Mouse (Mus musculus): ENCODE data around the gene Uqcr11. TPM values are rescaled to one million over a fixed set of nuclear protein-coding genes. Genes with fewer than 3 reads are reported as not detected.
A peak's percentile ranks its signal among the peaks of the same experiment; 100 is the strongest.

Gene Uqcr11
- polyA plus RNA-seq, 1 experiment = 1,545 TPM

DNA sequence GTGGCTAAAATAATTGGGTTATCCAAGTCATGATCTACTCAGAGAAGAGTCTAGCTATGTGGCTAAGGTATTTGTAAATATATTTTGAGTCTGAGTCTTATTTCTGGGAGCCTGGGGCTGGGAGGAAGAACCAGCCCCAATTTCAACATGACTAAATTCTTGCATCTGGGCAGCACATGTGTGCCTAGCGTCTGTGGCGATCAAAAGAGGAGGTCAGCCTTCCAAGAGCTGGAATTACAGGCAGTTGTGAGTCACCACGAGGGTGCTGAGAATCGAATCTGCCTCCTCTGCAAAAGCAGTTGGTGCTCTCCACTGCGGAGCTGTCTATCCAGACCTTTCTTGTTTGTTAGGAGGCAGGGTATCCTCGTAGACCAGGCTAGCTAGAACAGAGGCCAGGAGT, 40.9 kb downstream of the Uqcr11 start:
- no peak for TF ChIP-seq CTCF (IDR thresholded peaks at IDR 0.05; ENCODE audit: borderline replicate concordance, insufficient read depth, low read depth, low read length)
- WGBS = 67% methylated on average over 6 of the region's 6 CpGs

DNA sequence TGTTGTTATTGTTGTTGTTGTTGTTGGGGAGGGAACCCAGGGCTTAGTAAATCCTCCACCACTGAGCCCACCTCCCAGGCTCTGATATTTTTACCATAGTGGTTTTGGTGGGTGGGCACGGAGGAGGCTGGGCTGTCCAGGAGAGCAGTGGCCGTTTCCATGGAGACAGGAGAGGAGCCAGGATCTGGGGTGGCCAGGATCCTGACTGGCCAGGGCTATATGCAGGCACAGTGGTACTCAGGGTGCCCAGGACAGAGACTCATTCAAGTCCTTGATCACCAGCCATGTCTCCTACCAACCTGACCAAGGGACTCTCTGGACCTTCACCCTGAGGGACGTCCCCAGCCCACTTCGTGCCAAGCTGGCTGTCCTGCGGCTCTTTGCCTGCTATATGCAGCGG, 42.9 kb downstream of the Uqcr11 start:
- Histone ChIP-seq H3K4me3 (replicated peaks; ENCODE audit: insufficient read depth, low read depth, low read length) (no peak overlapping the region), H3K27me3 (ENCODE audit: control insufficient read depth, insufficient read depth, low read length) (no peaks in the 10 kb centered on the region), H3K4me1 (ENCODE audit: control insufficient read depth, insufficient read depth, low read length) (no peaks in the 10 kb centered on the region), H3K27ac (ENCODE audit: insufficient read depth, low read length) (no peak overlapping the region)
- TF ChIP-seq POLR2A (IDR thresholded peaks at IDR 0.05; ENCODE audit: borderline replicate concordance, insufficient read depth, low read length) (no peak), CTCF (IDR thresholded peaks at IDR 0.05; ENCODE audit: borderline replicate concordance, insufficient read depth, low read depth, low read length) (no peak)
- no peak for DNase-seq
- WGBS = 12% methylated on average over 6 of the region's 6 CpGs

More for the DNA sequence above, 40.9 kb downstream of the Uqcr11 start:
- Histone ChIP-seq H3K4me3 (replicated peaks; ENCODE audit: insufficient read depth, low read depth, low read length) (no peak overlapping the region), H3K27me3 (ENCODE audit: control insufficient read depth, insufficient read depth, low read length) (no peaks in the 10 kb centered on the region), H3K27ac (ENCODE audit: insufficient read depth, low read length) (no peak overlapping the region), H3K4me1 (ENCODE audit: control insufficient read depth, insufficient read depth, low read length) (no peaks in the 10 kb centered on the region)
- no peak for DNase-seq

DNA sequence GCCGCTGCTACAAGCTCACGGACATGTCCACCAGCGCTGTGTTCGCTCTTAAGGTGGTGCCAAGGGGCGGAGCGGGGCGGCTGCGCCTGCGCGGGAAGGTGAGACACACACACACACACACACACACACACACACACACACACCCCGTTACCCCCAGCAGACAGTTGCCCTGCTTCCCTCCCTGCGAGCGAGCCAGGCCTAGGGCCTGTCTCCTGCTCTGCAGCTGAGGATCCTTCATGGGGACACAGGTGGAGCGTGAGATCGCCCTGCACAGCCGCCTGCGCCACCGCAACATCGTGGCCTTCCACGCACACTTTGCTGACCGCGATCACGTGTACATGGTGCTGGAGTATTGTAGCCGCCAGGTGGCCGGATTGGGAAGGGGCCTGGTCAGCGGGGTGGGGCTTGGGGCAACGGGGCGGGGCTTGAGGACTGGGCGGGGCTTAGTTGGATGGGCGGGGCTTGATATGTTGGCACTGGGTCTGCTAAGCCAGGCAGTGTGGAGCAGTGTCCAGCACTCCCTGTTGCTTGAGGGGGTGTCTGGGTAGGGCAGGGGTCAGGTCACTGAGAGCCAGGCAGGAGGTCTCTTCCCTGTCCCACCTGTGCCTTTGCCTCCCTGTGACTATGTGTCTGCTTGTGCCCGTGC, 48.5 kb downstream of the Uqcr11 start:
- TF ChIP-seq POLR2A (IDR thresholded peaks at IDR 0.05; ENCODE audit: borderline replicate concordance, insufficient read depth, low read length) (peak; percentile 52), CTCF (IDR thresholded peaks at IDR 0.05; ENCODE audit: borderline replicate concordance, insufficient read depth, low read depth, low read length) (peak; percentile 24; the same call in 1 of the 2 replicates)
- DNase-seq = peak; percentile 75 to 80
- no peaks in the 10 kb centered on the region for H3K27me3 ChIP-seq (ENCODE audit: control insufficient read depth, insufficient read depth, low read length)
- peaks cover 12% of the 10 kb centered on the region; the same call in 1 of the 2 replicates for H3K4me1 ChIP-seq (ENCODE audit: control insufficient read depth, insufficient read depth, low read length)
- peak overlapping the region; percentile 78 for H3K4me3 ChIP-seq (replicated peaks; ENCODE audit: insufficient read depth, low read depth, low read length)
- no peak overlapping the region for H3K27ac ChIP-seq (ENCODE audit: insufficient read depth, low read length)
- 6% methylated on average over 30 of the region's 31 CpGs for WGBS

DNA sequence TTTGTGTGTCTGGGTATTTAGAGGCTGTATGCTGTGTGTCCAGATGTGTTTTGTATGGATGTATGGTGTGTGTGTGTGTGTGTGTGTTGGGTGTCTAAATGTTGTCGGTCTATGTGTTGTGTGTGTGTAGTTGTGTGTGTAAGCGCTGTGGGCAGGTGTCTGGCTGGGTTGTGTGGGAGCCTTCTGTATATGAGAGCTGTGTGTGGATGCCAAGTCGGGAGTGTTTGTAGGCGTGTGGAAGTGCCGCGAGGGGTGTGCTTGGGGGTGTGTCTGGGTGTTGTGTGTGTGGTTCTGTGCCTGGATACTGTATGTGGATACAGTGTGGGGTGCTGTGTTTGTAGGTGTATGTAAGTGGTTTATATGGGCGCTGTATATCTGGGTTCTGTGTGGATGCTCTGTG, 49.3 kb downstream of the Uqcr11 start:
- H3K4me1 ChIP-seq (ENCODE audit: control insufficient read depth, insufficient read depth, low read length) = peaks cover 12% of the 10 kb centered on the region; the same call in 1 of the 2 replicates
- H3K27me3 ChIP-seq (ENCODE audit: control insufficient read depth, insufficient read depth, low read length) = no peaks in the 10 kb centered on the region
- 0 out of 2 replicates have a peak overlapping the region, but pooled peaks have one; percentile 1 for H3K27ac ChIP-seq (ENCODE audit: insufficient read depth, low read length)
- DNase-seq = peak in 1 of 2 experiments; percentile 44
- peak overlapping the region; percentile 78 for H3K4me3 ChIP-seq (replicated peaks; ENCODE audit: insufficient read depth, low read depth, low read length)
- 17% methylated on average over 7 of the region's 7 CpGs for whole genome bisulfite sequencing
- TF ChIP-seq CTCF (IDR thresholded peaks at IDR 0.05; ENCODE audit: borderline replicate concordance, insufficient read depth, low read depth, low read length) = no peak
- TF ChIP-seq POLR2A (IDR thresholded peaks at IDR 0.05; ENCODE audit: borderline replicate concordance, insufficient read depth, low read length) = no peak

DNA sequence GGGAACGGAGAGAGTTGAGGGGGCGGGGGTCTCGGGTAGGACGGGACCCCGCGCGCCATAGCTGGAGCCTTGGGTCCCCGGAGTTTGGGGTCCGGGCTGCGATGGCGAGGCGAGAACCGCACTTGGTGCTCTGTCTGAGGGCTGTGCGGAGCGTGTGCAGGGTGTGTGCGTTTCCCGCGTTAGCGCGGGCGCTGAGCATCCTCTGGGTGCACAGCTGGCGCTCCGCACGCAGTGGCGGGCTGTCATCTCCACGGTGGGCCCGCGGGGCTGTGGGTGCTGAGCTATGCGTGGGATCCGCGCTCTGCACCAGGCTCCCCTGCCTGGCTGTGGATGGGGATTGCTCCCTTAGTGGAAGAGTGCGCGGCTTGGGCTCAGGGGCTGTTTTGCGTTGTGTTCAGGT, 49.9 kb downstream of the Uqcr11 start:
- H3K4me1 ChIP-seq (ENCODE audit: control insufficient read depth, insufficient read depth, low read length) = peaks cover 12% of the 10 kb centered on the region; the same call in 1 of the 2 replicates
- no peaks in the 10 kb centered on the region for H3K27me3 ChIP-seq (ENCODE audit: control insufficient read depth, insufficient read depth, low read length)
- peak overlapping the region; percentile 65 for H3K27ac ChIP-seq (ENCODE audit: insufficient read depth, low read length)
- WGBS = under 1% methylated on average over 34 of the region's 34 CpGs
- DNase-seq = peak in 1 of 2 experiments; percentile 58
- TF ChIP-seq POLR2A (IDR thresholded peaks at IDR 0.05; ENCODE audit: borderline replicate concordance, insufficient read depth, low read length) = no peak
- no peak for TF ChIP-seq CTCF (IDR thresholded peaks at IDR 0.05; ENCODE audit: borderline replicate concordance, insufficient read depth, low read depth, low read length)
- H3K4me3 ChIP-seq (replicated peaks; ENCODE audit: insufficient read depth, low read depth, low read length) = peak overlapping the region; percentile 78

DNA sequence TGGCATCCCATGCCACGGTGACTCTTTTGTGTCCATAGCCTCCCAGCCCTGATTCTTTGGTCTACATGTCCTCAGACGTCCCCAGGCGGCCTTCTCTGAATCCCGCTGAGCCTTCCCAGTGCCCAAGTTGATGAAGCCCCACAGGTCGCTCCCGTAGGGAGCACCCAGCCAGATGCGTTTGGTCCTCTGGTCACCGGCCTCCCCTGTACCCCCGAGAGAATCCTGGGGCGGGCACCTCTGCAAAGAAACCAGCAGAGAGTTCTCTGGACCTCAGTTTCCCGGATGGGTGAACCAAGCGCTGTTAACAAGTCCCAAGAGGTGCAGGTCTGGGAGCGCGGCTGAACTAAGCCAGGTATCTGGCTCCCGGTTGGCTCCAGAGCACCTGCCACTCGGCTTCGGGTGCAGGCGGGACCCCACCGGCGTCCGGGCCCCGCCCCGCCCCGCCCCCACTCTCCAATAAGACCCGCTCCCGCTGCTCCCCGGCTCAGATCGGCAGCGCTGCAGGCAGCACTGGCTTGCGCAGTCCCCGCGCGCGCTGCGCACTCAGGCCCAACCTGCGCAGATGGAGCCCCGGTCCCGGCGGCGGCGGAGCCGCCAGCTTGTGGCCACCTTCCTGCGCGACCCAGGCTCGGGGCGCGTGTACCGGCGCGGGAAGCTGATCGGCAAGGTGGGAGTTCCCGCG, 50.5 kb downstream of the Uqcr11 start, which contains the start of gene Plk5:
TSS of gene Plk5 (plus strand) at position 459 of the 682 bp plus-strand sequence.
- Histone ChIP-seq H3K4me3 (replicated peaks; ENCODE audit: insufficient read depth, low read depth, low read length) (peak within 1 kb of the TSS; percentile 78), H3K27me3 (ENCODE audit: control insufficient read depth, insufficient read depth, low read length) (no peaks in the 10 kb centered on the region), H3K4me1 (ENCODE audit: control insufficient read depth, insufficient read depth, low read length) (peaks cover 12% of the 10 kb centered on the region; the same call in 1 of the 2 replicates), H3K27ac (ENCODE audit: insufficient read depth, low read length) (peak within 1 kb of the TSS; percentile 98)
- TF ChIP-seq CTCF (IDR thresholded peaks at IDR 0.05; ENCODE audit: borderline replicate concordance, insufficient read depth, low read depth, low read length) = no peak
- peak; percentile 95 for TF ChIP-seq POLR2A (IDR thresholded peaks at IDR 0.05; ENCODE audit: borderline replicate concordance, insufficient read depth, low read length)
- DNase-seq = peak; percentile 79 to 84
- under 1% methylated on average over 52 of the region's 53 CpGs for WGBS

DNA sequence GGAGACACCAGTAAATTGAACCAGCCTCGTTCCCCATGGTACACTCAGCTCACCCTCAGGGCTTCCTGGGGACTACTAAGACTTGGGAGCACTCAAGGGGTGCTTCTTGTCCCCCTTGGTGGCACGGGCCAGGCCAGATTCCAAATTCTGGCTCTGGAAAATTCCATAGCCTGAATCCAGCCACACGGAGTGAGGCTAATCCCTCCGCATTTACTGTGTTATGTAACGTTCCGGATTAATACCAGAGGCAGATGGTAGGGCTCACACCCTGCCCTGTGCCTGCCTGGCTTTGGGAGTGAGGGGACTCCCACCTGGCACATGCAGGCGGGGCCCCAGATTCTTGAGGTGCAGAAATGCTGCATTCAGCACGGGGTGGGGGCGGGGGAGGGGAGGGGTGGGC, 51.2 kb downstream of the Uqcr11 start:
- 4% methylated on average over 9 of the region's 9 CpGs for WGBS
- H3K27me3 ChIP-seq (ENCODE audit: control insufficient read depth, insufficient read depth, low read length) = no peaks in the 10 kb centered on the region
- peaks cover 12% of the 10 kb centered on the region; the same call in 1 of the 2 replicates for H3K4me1 ChIP-seq (ENCODE audit: control insufficient read depth, insufficient read depth, low read length)
- H3K27ac ChIP-seq (ENCODE audit: insufficient read depth, low read length) = peak overlapping the region; percentile 98
- H3K4me3 ChIP-seq (replicated peaks; ENCODE audit: insufficient read depth, low read depth, low read length) = peak overlapping the region; percentile 78
- no peak for TF ChIP-seq CTCF (IDR thresholded peaks at IDR 0.05; ENCODE audit: borderline replicate concordance, insufficient read depth, low read depth, low read length)
- peak; percentile 84 for TF ChIP-seq POLR2A (IDR thresholded peaks at IDR 0.05; ENCODE audit: borderline replicate concordance, insufficient read depth, low read length)
- peak; percentile 83 to 86 for DNase-seq

Other genes with a start within 250 kb of the Uqcr11 start
- gene Cirbp, start 240.8 kb downstream of the Uqcr11 start, polyA plus RNA-seq (2012; rRNA removed) = 240 and 261 TPM in 2 replicates
- gene 1600002K03Rik, start 233.9 kb downstream of the Uqcr11 start, polyA plus RNA-seq (2012; rRNA removed) = 16.4 and 18.0 TPM in 2 replicates
- 10.2 and 10.7 TPM in 2 replicates for gene Efna2, start 227.3 kb downstream of the Uqcr11 start, polyA plus RNA-seq (2012; rRNA removed)
- 41.1 and 42.5 TPM in 2 replicates for gene Mum1, start 180.4 kb downstream of the Uqcr11 start, polyA plus RNA-seq (2012; rRNA removed)
- gene Ndufs7, start 157.7 kb downstream of the Uqcr11 start, polyA plus RNA-seq (2012; rRNA removed) = 668 and 680 TPM in 2 replicates
- 52.9 and 54.5 TPM in 2 replicates for gene Gamt, start 145.8 kb downstream of the Uqcr11 start, polyA plus RNA-seq (2012; rRNA removed)
- gene Dazap1, start 145.3 kb downstream of the Uqcr11 start, polyA plus RNA-seq (2012; rRNA removed) = 90.2 and 92.7 TPM in 2 replicates
- gene Rps15, start 114.4 kb downstream of the Uqcr11 start, polyA plus RNA-seq (2012; rRNA removed) = 1,303 and 1,454 TPM in 2 replicates
- 67.1 and 69.1 TPM in 2 replicates for gene Apc2, start 110.9 kb downstream of the Uqcr11 start, polyA plus RNA-seq (2012; rRNA removed)
- 49.7 and 51.1 TPM in 2 replicates for gene 2310011J03Rik, start 86.3 kb downstream of the Uqcr11 start, polyA plus RNA-seq (2012; rRNA removed)
- gene Pcsk4, start 77.3 kb downstream of the Uqcr11 start, polyA plus RNA-seq (2012; rRNA removed) = 13.7 and 14.1 TPM in 2 replicates
- 9.0 and 10.3 TPM in 2 replicates for gene Reep6, start 76.9 kb downstream of the Uqcr11 start, polyA plus RNA-seq (2012; rRNA removed)
- gene Adamtsl5, start 58.4 kb downstream of the Uqcr11 start, polyA plus RNA-seq (2012; rRNA removed) = 7.9 and 10.8 TPM in 2 replicates
- gene Plk5, start 50.4 kb downstream of the Uqcr11 start, polyA plus RNA-seq (2012; rRNA removed) = 145 and 151 TPM in 2 replicates
- gene Mex3d, start 19.2 kb downstream of the Uqcr11 start, polyA plus RNA-seq (2012; rRNA removed) = 16.1 and 16.2 TPM in 2 replicates
- 193 and 199 TPM in 2 replicates for gene Mbd3, start 7.3 kb downstream of the Uqcr11 start, polyA plus RNA-seq (2012; rRNA removed)
- 34.2 and 38.8 TPM in 2 replicates for gene Tcf3, start 26.8 kb upstream of the Uqcr11 start, polyA plus RNA-seq (2012; rRNA removed)
- gene Onecut3, start 88.0 kb upstream of the Uqcr11 start, polyA plus RNA-seq (2012; rRNA removed) = 0.36 and 0.46 TPM in 2 replicates
- gene Atp8b3, start 132.3 kb upstream of the Uqcr11 start, polyA plus RNA-seq (2012; rRNA removed) = 0.30 and 0.52 TPM in 2 replicates
- 44.4 and 47.5 TPM in 2 replicates for gene Rexo1, start 154.7 kb upstream of the Uqcr11 start, polyA plus RNA-seq (2012; rRNA removed)
- gene Klf16, start 170.5 kb upstream of the Uqcr11 start, polyA plus RNA-seq (2012; rRNA removed) = 9.5 and 10.6 TPM in 2 replicates
- 230 and 232 TPM in 2 replicates for gene Abhd17a, start 183.5 kb upstream of the Uqcr11 start, polyA plus RNA-seq (2012; rRNA removed)
- 57.9 and 62.0 TPM in 2 replicates for gene Scamp4, start 196.0 kb upstream of the Uqcr11 start, polyA plus RNA-seq (2012; rRNA removed)
- gene Adat3, start 196.1 kb upstream of the Uqcr11 start, polyA plus RNA-seq (2012; rRNA removed) = 7.0 and 7.5 TPM in 2 replicates
- gene Gm49322, start 199.2 kb upstream of the Uqcr11 start, polyA plus RNA-seq (2012; rRNA removed) = 3.5 and 4.2 TPM in 2 replicates
- gene Csnk1g2, start 216.0 kb upstream of the Uqcr11 start, polyA plus RNA-seq (2012; rRNA removed) = 208 and 218 TPM in 2 replicates